ENCODE assay signal across 18 mouse cellular contexts in genomic region chr3:40119462-40119861, GRCm38 (mm10).
DNase-seq lines count a peak whose midpoint lies in the region; ATAC-seq and TF ChIP-seq lines count a peak whose summit lies in the region.
"Had no signal": no experiment of that assay in that cellular context is flagged by ENCODE, and none has a peak within 500 bp of the region (broad histone marks: within the 10 kb centered on the region; RNA-seq: fewer than 3 reads in every experiment).

No protein-coding gene starts in this region.

- ATAC-seq in hindbrain, embryonic 16.5 days: 0 out of 2 replicates have a peak, but pooled peaks have one; percentile 22
- ATAC-seq in hindbrain, embryonic 13.5 days (ENCODE audit: low FRiP score): no peak; the same call in 1 of the 2 replicates
- no peak for ATAC-seq in Patski
- ATAC-seq in midbrain, postnatal 0 days (ENCODE audit: low FRiP score): no peak; the same call in 1 of the 2 replicates
- ATAC-seq: CD4-positive, CD25-positive, alpha-beta regulatory T cell, adult 4 months had no signal

- no peak overlapping the region for H3K4me3 ChIP-seq in hindbrain, embryonic 16.5 days (ENCODE audit: low read length)
- H3K4me3 ChIP-seq in hindbrain, embryonic 13.5 days: no peak overlapping the region
- no peak overlapping the region for H3K4me3 ChIP-seq in embryonic facial prominence, embryonic 10.5 days
- H3K4me3 ChIP-seq in midbrain, postnatal 0 days (ENCODE audit: low read depth, low read length): no peak overlapping the region
- H3K4me3 ChIP-seq: heart, embryonic 10.5 days; kidney, embryonic 15.5 days; limb, embryonic 12.5 days; liver, embryonic 13.5 days had no signal

- no peaks in the 10 kb centered on the region for H3K36me3 ChIP-seq in hindbrain, embryonic 16.5 days (ENCODE audit: control insufficient read depth, insufficient read depth, low read length)
- no peaks in the 10 kb centered on the region for H3K36me3 ChIP-seq in hindbrain, embryonic 13.5 days
- no peaks in the 10 kb centered on the region for H3K36me3 ChIP-seq in embryonic facial prominence, embryonic 10.5 days (replicated peaks)
- no peaks in the 10 kb centered on the region for H3K36me3 ChIP-seq in midbrain, postnatal 0 days (ENCODE audit: insufficient read depth, low read length)
- H3K36me3 ChIP-seq: G1E; heart, embryonic 10.5 days; kidney, embryonic 15.5 days; limb, embryonic 12.5 days; liver, embryonic 13.5 days had no signal

- POLR2A ChIA-PET in Patski (lab: Charles Lee): no interaction called here

- H3K4me1 ChIP-seq in hindbrain, embryonic 16.5 days (ENCODE audit: control insufficient read depth, insufficient read depth, low read depth, low read length): peaks cover 8% of the 10 kb centered on the region
- H3K4me1 ChIP-seq in hindbrain, embryonic 13.5 days (replicated peaks): peaks cover 23% of the 10 kb centered on the region
- H3K4me1 ChIP-seq in embryonic facial prominence, embryonic 10.5 days: peaks cover 24% of the 10 kb centered on the region
- 0 out of 2 replicates have a peak, but pooled peaks cover 2% of the 10 kb centered on the region for H3K4me1 ChIP-seq in midbrain, postnatal 0 days (ENCODE audit: insufficient read depth, low read length)
- H3K4me1 ChIP-seq: liver, embryonic 13.5 days had no signal

- H3K9ac ChIP-seq in hindbrain, embryonic 16.5 days (ENCODE audit: low read depth, low read length): no peak overlapping the region
- no peak overlapping the region for H3K9ac ChIP-seq in hindbrain, embryonic 13.5 days
- H3K9ac ChIP-seq in midbrain, postnatal 0 days (replicated peaks; ENCODE audit: low read length, poor library complexity, severe bottlenecking): no peak overlapping the region
- H3K9ac ChIP-seq: kidney, embryonic 15.5 days; limb, embryonic 12.5 days; liver, embryonic 13.5 days had no signal

- peak; percentile 12 for DNase-seq in Patski (ENCODE audit: low read depth, low spot score)
- DNase-seq in embryonic facial prominence, embryonic 10.5 days (ENCODE audit: low spot score): no peak
- peak; percentile 60 for DNase-seq in midbrain, postnatal 0 days (ENCODE audit: low spot score)
- DNase-seq in spleen, postnatal 14 days (ENCODE audit: low spot score in 2 of 2): no peak
- DNase-seq in lung, adult 18-20 months: no peak
- DNase-seq: adrenal gland, adult 8-10 months; cerebellum, adult 8-10 months; gastrocnemius, postnatal 14 days; heart, postnatal 10 days; liver, embryonic 13.5 days; thymus, postnatal 36 days had no signal

- no peak overlapping the region for H3K27ac ChIP-seq in hindbrain, embryonic 16.5 days (ENCODE audit: low read depth, low read length)
- no peak overlapping the region; the same call in 1 of the 2 replicates for H3K27ac ChIP-seq in hindbrain, embryonic 13.5 days
- peak overlapping the region; percentile 7; the same call in 1 of the 2 replicates for H3K27ac ChIP-seq in embryonic facial prominence, embryonic 10.5 days (replicated peaks)
- H3K27ac ChIP-seq in midbrain, postnatal 0 days (ENCODE audit: low read depth, low read length): no peak overlapping the region
- H3K27ac ChIP-seq: heart, embryonic 10.5 days; kidney, embryonic 15.5 days; limb, embryonic 12.5 days; liver, embryonic 13.5 days had no signal

- 26% methylated on average over 1 of the region's 1 CpGs for WGBS in hindbrain, embryonic 16.5 days
- WGBS in hindbrain, embryonic 13.5 days: 33% methylated on average over 1 of the region's 1 CpGs
- WGBS in embryonic facial prominence, embryonic 10.5 days: 53% methylated on average over 1 of the region's 1 CpGs
- 36% methylated on average over 1 of the region's 1 CpGs for WGBS in midbrain, postnatal 0 days

- no peaks in the 10 kb centered on the region for H3K27me3 ChIP-seq in hindbrain, embryonic 16.5 days (replicated peaks; ENCODE audit: control insufficient read depth, insufficient read depth, low read length)
- 0 out of 2 replicates have a peak, but pooled peaks cover 3% of the 10 kb centered on the region for H3K27me3 ChIP-seq in hindbrain, embryonic 13.5 days
- peaks cover 3% of the 10 kb centered on the region for H3K27me3 ChIP-seq in Patski
- peaks cover 11% of the 10 kb centered on the region; the same call in 1 of the 2 replicates for H3K27me3 ChIP-seq in embryonic facial prominence, embryonic 10.5 days (replicated peaks; ENCODE audit: low read depth, poor library complexity, severe bottlenecking)
- H3K27me3 ChIP-seq in midbrain, postnatal 0 days (ENCODE audit: insufficient read depth, low read length): no peaks in the 10 kb centered on the region
- H3K27me3 ChIP-seq: kidney, embryonic 15.5 days; limb, embryonic 12.5 days; liver, embryonic 13.5 days had no signal

- H3K9me3 ChIP-seq in hindbrain, embryonic 16.5 days (ENCODE audit: control insufficient read depth, low read length): no peaks in the 10 kb centered on the region
- no peaks in the 10 kb centered on the region for H3K9me3 ChIP-seq in hindbrain, embryonic 13.5 days
- no peaks in the 10 kb centered on the region for H3K9me3 ChIP-seq in embryonic facial prominence, embryonic 10.5 days
- H3K9me3 ChIP-seq in midbrain, postnatal 0 days (ENCODE audit: low read length): no peaks in the 10 kb centered on the region
- H3K9me3 ChIP-seq: G1E; heart, embryonic 10.5 days; kidney, embryonic 15.5 days; limb, embryonic 12.5 days; liver, embryonic 13.5 days had no signal

- CTCF ChIA-PET in Patski (lab: Charles Lee): no interaction called here

- no peak for TF ChIP-seq CTCF in Patski (IDR thresholded peaks at IDR 0.05)
- TF ChIP-seq CTCF in midbrain, postnatal 0 days (IDR thresholded peaks at IDR 0.05): no peak

- in situ Hi-C loops in Patski (cut with MboI; ENCODE audit: low pct_unique_long_range_greater_than_20kb): no loop called here

- no peak overlapping the region for H3K4me2 ChIP-seq in hindbrain, embryonic 16.5 days (ENCODE audit: low read length)
- no peak overlapping the region for H3K4me2 ChIP-seq in hindbrain, embryonic 13.5 days
- no peak overlapping the region for H3K4me2 ChIP-seq in midbrain, postnatal 0 days (ENCODE audit: low read depth, low read length, poor library complexity, severe bottlenecking)
- H3K4me2 ChIP-seq: kidney, embryonic 15.5 days; limb, embryonic 12.5 days; liver, embryonic 13.5 days had no signal

Comparison
In these comparisons a context has a peak if more than half of its experiments do, and no peak if none do; other contexts are left out.
1. DNase-seq: peak in Patski (single experiment) and midbrain, postnatal 0 days (single experiment); none in embryonic facial prominence, embryonic 10.5 days (single experiment), spleen, postnatal 14 days (0 of 2) and lung, adult 18-20 months (0 of 2).